Mouse (Mus musculus): ENCODE measurements around the gene Stx8. TPM values are rescaled to one million over a fixed set of nuclear protein-coding genes. Genes with fewer than 3 reads are reported as not detected.

Stx8 gene
- polyA plus RNA-seq, 1 experiment from 2014 or later = 59.2 TPM

DNA sequence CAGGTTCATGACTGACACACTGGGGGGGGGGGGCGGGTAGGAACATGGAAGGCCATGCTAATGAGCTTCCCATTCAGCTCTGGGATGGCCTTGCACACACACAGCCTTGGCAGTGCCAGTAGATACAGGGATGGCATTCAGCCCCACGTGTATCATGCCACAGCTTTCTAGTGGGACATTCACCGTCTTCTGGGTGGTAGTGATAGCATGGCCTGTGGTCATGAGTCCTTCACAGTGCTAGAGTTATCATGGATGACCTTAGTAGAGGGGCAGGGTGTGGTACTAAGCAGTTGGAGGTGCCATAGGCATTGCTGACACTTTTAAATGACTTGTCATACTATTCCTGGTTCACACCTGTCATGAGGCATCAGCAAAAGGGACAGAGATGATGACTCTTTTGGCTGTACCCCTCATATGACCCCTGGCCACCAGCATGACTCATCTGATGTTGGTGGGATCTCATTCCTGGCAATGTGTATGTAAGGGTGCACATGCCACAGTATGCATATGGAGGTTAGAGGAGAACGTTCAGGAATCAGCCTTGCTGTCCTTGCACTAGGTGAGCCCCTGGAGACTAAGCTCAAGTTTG lies 69.4 kb downstream of the Stx8 start:
- ATAC-seq (replicated peaks; ENCODE audit: insufficient number of reproducible peaks, low FRiP score, low TSS enrichment) = no peak
- Histone ChIP-seq H3K9me3 (replicated peaks; ENCODE audit: control insufficient read depth, low read length) (no peaks in the 10 kb centered on the region), H3K4me1 (ENCODE audit: control insufficient read depth, insufficient read depth, low read length) (no peaks in the 10 kb centered on the region), H3K4me3 (ENCODE audit: low read depth, low read length) (no peak overlapping the region), H3K27ac (ENCODE audit: low read depth, low read length) (no peak overlapping the region), H3K9ac (ENCODE audit: low read depth, low read length) (no peak overlapping the region), H3K27me3 (ENCODE audit: control insufficient read depth, insufficient read depth, low read length) (no peaks in the 10 kb centered on the region), H3K36me3 (ENCODE audit: control insufficient read depth, insufficient read depth, low read length) (no peaks in the 10 kb centered on the region), H3K4me2 (no peak overlapping the region)
- WGBS (ENCODE audit: insufficient replicate concordance) = 72% methylated on average over 4 of the region's 4 CpGs

DNA sequence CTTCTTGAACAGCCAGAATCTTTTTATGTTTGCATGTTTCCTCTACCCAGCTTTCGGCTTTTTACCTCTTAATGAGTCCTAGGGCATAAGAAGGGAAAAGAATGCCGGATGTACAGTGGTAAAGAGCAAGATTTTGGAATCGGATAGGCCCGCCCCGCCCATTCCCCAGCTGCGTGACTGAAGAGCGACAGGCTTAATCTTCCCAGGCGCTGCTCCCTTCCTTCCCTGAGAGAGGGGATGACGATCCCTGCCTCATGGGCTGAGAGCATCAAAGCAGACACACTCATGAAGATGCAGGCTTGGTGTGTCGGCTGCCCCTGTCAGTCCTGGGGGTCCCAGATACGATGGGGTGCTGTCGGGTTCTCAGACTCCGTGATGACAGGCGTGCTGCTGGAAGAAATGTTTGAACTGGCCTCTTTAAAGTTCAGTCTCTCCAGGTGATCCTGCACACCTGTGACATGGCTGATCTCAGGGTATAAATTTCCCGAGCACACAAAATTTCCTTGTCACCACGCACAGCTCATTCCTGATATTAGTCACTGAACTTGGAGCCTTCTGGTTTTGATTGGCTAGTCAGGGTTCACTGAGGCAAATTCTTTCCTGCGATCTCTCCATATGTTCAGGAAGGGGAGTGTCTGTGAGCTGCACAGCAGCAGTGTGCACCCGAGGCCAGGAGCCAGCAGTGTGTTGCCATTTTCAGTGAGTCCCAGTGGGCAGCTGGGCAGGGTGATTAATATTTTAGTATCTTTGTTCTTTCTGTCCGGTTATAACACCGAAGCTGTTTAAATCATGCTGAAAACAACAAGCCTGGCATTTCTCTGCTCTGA lies 70.4 kb downstream of the Stx8 start:
- ATAC-seq (replicated peaks; ENCODE audit: insufficient number of reproducible peaks, low FRiP score, low TSS enrichment) = no peak
- 71% methylated on average over 20 of the region's 20 CpGs for WGBS (ENCODE audit: insufficient replicate concordance)

DNA sequence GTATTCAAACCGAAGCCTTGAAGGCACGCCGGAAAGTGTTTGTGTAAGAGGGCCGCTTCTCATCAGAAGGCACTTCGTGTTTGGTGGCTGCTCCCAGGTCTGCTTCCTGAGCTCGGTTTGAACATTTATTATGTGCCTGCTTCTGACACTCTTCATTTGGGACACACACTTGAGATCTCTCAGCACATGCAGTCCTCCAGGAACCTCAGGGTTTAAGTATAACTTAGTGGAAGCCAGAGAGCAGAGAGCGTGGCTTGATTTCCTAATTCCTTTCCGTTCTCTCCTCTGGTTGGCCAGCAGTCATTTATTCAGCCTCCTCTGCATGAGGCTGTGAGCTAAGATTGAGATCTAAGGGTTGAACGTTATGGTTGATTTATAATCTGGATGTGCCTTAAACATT lies 71.1 kb downstream of the Stx8 start:
- H3K4me3 ChIP-seq (ENCODE audit: low read depth, low read length) = no peak overlapping the region
- H3K27ac ChIP-seq (ENCODE audit: low read depth, low read length) = no peak overlapping the region
- H3K36me3 ChIP-seq (ENCODE audit: control insufficient read depth, insufficient read depth, low read length) = no peaks in the 10 kb centered on the region
- WGBS (ENCODE audit: insufficient replicate concordance) = 73% methylated on average over 9 of the region's 9 CpGs
- H3K9ac ChIP-seq (ENCODE audit: low read depth, low read length) = no peak overlapping the region
- no peaks in the 10 kb centered on the region for H3K27me3 ChIP-seq (ENCODE audit: control insufficient read depth, insufficient read depth, low read length)
- no peak overlapping the region for H3K4me2 ChIP-seq
- H3K9me3 ChIP-seq (replicated peaks; ENCODE audit: control insufficient read depth, low read length) = no peaks in the 10 kb centered on the region
- no peaks in the 10 kb centered on the region for H3K4me1 ChIP-seq (ENCODE audit: control insufficient read depth, insufficient read depth, low read length)
- no peak for ATAC-seq (replicated peaks; ENCODE audit: insufficient number of reproducible peaks, low FRiP score, low TSS enrichment)

More for the DNA sequence above, 70.4 kb downstream of the Stx8 start:
- Histone ChIP-seq H3K27me3 (ENCODE audit: control insufficient read depth, insufficient read depth, low read length) (no peaks in the 10 kb centered on the region), H3K9ac (ENCODE audit: low read depth, low read length) (no peak overlapping the region), H3K4me2 (no peak overlapping the region), H3K9me3 (replicated peaks; ENCODE audit: control insufficient read depth, low read length) (no peaks in the 10 kb centered on the region), H3K4me3 (ENCODE audit: low read depth, low read length) (no peak overlapping the region), H3K36me3 (ENCODE audit: control insufficient read depth, insufficient read depth, low read length) (no peaks in the 10 kb centered on the region), H3K27ac (ENCODE audit: low read depth, low read length) (no peak overlapping the region), H3K4me1 (ENCODE audit: control insufficient read depth, insufficient read depth, low read length) (no peaks in the 10 kb centered on the region)

DNA sequence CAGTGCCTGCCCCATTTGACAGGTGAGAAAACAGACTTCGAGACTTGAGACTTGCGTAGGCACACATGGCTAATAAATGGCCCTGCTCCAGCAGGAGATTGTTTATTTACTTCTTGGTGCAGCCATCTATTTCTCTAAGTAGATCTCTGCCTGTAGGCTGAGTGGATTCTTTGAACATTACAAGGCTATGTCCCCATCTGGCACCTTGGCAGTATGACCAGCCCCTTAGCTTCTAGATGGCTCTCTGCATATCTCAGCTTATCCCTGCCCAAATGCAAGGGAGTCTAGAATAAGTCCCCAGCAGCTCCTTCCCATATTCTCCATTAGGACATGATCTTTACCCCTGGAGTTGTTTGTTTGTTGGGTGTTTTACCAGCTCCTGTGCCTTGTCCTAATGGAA lies 72.1 kb downstream of the Stx8 start:
- no peak for ATAC-seq (replicated peaks; ENCODE audit: insufficient number of reproducible peaks, low FRiP score, low TSS enrichment)
- H3K27ac ChIP-seq (ENCODE audit: low read depth, low read length) = no peak overlapping the region
- H3K9me3 ChIP-seq (replicated peaks; ENCODE audit: control insufficient read depth, low read length) = no peaks in the 10 kb centered on the region
- no peaks in the 10 kb centered on the region for H3K4me1 ChIP-seq (ENCODE audit: control insufficient read depth, insufficient read depth, low read length)
- no peaks in the 10 kb centered on the region for H3K36me3 ChIP-seq (ENCODE audit: control insufficient read depth, insufficient read depth, low read length)
- H3K4me2 ChIP-seq = no peak overlapping the region
- no peak overlapping the region for H3K4me3 ChIP-seq (ENCODE audit: low read depth, low read length)
- no peaks in the 10 kb centered on the region for H3K27me3 ChIP-seq (ENCODE audit: control insufficient read depth, insufficient read depth, low read length)
- 75% methylated on average over 2 of the region's 2 CpGs for WGBS (ENCODE audit: insufficient replicate concordance)
- H3K9ac ChIP-seq (ENCODE audit: low read depth, low read length) = no peak overlapping the region

DNA sequence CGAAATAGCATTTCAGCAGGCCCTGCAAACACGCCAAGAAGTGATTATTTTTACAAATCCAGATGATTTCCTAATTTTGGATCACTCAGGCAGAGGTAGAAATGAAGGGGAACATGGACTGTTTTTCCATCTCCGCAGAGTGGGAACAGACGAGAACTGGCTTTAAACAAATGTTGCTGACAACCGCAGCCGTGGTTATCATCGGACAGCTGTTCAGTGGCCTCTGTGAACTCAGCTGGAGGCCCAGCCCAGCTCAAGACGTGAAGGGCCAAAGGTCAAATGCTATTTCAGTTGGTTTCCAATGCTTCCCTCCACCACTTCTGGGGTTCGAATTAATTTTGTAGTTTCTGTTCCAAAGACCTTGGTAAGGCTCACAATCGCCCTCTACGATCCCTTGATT lies 78.2 kb downstream of the Stx8 start:
- H3K4me2 ChIP-seq = no peak overlapping the region
- ATAC-seq (replicated peaks; ENCODE audit: insufficient number of reproducible peaks, low FRiP score, low TSS enrichment) = no peak
- no peak overlapping the region for H3K9ac ChIP-seq (ENCODE audit: low read depth, low read length)
- H3K36me3 ChIP-seq (ENCODE audit: control insufficient read depth, insufficient read depth, low read length) = no peaks in the 10 kb centered on the region
- H3K27me3 ChIP-seq (ENCODE audit: control insufficient read depth, insufficient read depth, low read length) = no peaks in the 10 kb centered on the region
- no peaks in the 10 kb centered on the region for H3K9me3 ChIP-seq (replicated peaks; ENCODE audit: control insufficient read depth, low read length)
- peaks cover 7% of the 10 kb centered on the region; the same call in 1 of the 2 replicates for H3K4me1 ChIP-seq (ENCODE audit: control insufficient read depth, insufficient read depth, low read length)
- H3K27ac ChIP-seq (ENCODE audit: low read depth, low read length) = no peak overlapping the region
- WGBS (ENCODE audit: insufficient replicate concordance) = 42% methylated on average over 11 of the region's 11 CpGs
- no peak overlapping the region for H3K4me3 ChIP-seq (ENCODE audit: low read depth, low read length)

DNA sequence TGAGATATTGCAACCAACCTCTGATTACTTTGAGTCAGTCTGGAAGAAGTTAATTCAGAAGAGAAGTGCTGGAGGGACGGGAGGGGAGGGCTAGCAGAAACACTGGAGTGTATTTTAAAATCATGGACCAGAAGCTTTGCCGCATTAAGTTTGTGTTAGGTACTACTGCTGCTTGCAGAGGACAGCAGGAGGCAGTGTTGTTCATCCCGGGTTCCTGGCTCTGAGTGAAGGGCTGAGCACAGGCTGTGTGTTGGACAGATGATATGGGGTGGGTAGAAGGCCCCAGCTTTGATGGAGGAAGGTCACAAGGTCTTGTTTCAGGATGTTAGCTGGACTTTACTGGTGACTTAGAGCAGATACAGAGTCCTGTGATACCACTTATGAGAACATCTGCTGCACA lies 80.9 kb downstream of the Stx8 start:
- no peak overlapping the region for H3K9ac ChIP-seq (ENCODE audit: low read depth, low read length)
- no peak overlapping the region for H3K4me3 ChIP-seq (ENCODE audit: low read depth, low read length)
- H3K4me2 ChIP-seq = no peak overlapping the region
- ATAC-seq (replicated peaks; ENCODE audit: insufficient number of reproducible peaks, low FRiP score, low TSS enrichment) = no peak
- no peak overlapping the region for H3K27ac ChIP-seq (ENCODE audit: low read depth, low read length)
- 54% methylated on average over 3 of the region's 3 CpGs for WGBS (ENCODE audit: insufficient replicate concordance)
- peaks cover 7% of the 10 kb centered on the region; the same call in 1 of the 2 replicates for H3K4me1 ChIP-seq (ENCODE audit: control insufficient read depth, insufficient read depth, low read length)
- H3K9me3 ChIP-seq (replicated peaks; ENCODE audit: control insufficient read depth, low read length) = no peaks in the 10 kb centered on the region
- H3K36me3 ChIP-seq (ENCODE audit: control insufficient read depth, insufficient read depth, low read length) = no peaks in the 10 kb centered on the region
- H3K27me3 ChIP-seq (ENCODE audit: control insufficient read depth, insufficient read depth, low read length) = no peaks in the 10 kb centered on the region

DNA sequence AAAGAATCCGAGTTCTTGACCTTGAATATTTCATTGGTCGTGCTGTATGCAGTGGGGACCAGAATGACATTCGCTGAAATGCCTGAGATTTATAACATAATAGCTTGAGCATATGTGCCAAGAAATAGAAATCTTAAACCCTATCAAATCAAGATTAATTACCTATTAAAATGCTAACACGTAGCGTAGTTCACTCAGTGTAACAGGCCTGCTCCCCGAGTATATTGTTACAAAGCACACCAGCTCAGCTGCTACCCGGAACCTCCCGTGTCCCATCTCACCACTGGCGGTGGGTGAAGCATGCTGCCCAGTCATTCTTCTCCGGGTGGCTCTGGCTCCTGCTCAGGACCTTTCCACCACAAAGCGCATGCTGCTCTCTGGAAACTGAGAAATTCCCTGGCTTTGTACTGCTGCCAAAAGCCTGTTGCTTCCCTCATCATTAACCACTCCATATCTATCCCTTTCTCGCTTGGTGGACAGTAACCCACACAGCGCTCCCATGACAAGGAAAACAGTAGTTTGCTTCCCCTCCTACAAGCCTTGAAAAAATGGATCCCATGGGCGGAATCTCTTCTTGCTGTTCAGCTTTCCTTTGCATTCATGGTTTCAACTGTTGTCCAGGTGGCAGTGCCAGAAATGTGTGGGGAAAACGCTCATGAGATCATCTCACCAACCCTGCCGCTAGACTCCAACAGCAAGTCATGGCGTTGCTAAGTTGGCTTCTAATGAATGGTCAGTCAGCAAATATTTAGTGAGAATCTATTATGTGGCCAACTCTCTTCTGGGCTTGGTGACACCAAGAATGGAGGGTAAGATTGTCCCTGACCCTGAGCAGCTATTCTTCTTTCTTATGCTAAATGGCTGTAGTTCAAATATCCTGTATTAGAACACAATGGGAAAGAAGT lies 83.5 kb downstream of the Stx8 start:
- Histone ChIP-seq H3K9me3 (replicated peaks; ENCODE audit: control insufficient read depth, low read length) (no peaks in the 10 kb centered on the region), H3K4me3 (ENCODE audit: low read depth, low read length) (no peak overlapping the region), H3K27me3 (ENCODE audit: control insufficient read depth, insufficient read depth, low read length) (no peaks in the 10 kb centered on the region), H3K4me1 (ENCODE audit: control insufficient read depth, insufficient read depth, low read length) (0 out of 2 replicates have a peak, but pooled peaks cover 2% of the 10 kb centered on the region), H3K4me2 (no peak overlapping the region), H3K9ac (ENCODE audit: low read depth, low read length) (no peak overlapping the region), H3K36me3 (ENCODE audit: control insufficient read depth, insufficient read depth, low read length) (no peaks in the 10 kb centered on the region), H3K27ac (ENCODE audit: low read depth, low read length) (no peak overlapping the region)
- WGBS (ENCODE audit: insufficient replicate concordance) = 86% methylated on average over 17 of the region's 17 CpGs
- no peak for ATAC-seq (replicated peaks; ENCODE audit: insufficient number of reproducible peaks, low FRiP score, low TSS enrichment)

DNA sequence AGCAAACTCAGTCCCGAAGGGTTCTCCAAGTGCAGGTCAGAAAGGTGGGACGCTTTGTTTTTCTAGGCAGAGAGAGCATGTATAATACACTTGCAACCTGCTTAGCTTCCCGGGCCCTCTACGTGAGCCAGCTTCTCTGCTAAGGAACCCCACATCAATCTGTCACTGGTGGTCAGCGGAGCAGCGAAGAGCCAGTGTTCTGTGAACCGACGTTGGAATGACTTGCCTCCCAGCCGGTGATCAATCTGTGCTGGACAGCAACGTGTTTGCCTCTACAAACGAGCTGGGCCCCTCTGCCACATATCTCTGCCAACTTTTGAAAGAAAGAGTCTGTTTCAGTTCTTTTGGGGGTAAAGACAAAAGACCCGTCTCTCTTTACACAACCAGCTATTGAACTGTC lies 84.7 kb downstream of the Stx8 start:
- WGBS (ENCODE audit: insufficient replicate concordance) = 55% methylated on average over 12 of the region's 12 CpGs
- Histone ChIP-seq H3K4me3 (ENCODE audit: low read depth, low read length) (no peak overlapping the region), H3K9me3 (replicated peaks; ENCODE audit: control insufficient read depth, low read length) (no peaks in the 10 kb centered on the region), H3K4me2 (no peak overlapping the region), H3K4me1 (ENCODE audit: control insufficient read depth, insufficient read depth, low read length) (no peaks in the 10 kb centered on the region), H3K36me3 (ENCODE audit: control insufficient read depth, insufficient read depth, low read length) (no peaks in the 10 kb centered on the region), H3K9ac (ENCODE audit: low read depth, low read length) (no peak overlapping the region), H3K27me3 (ENCODE audit: control insufficient read depth, insufficient read depth, low read length) (no peaks in the 10 kb centered on the region), H3K27ac (ENCODE audit: low read depth, low read length) (no peak overlapping the region)
- ATAC-seq (replicated peaks; ENCODE audit: insufficient number of reproducible peaks, low FRiP score, low TSS enrichment) = no peak

Measured in heart, embryonic 11.5 days (tissue).